Mouse (Mus musculus) activated CD4-positive, CD25-positive, alpha-beta regulatory T cell, adult 9 weeks (primary cell): ENCODE data around the gene Ccdc8. TPM values are rescaled to one million over a fixed set of nuclear protein-coding genes. Genes with fewer than 3 reads are reported as not detected.

Experiments
- polyA plus RNA-seq: library from polyadenylated mRNA; unstranded; fragments of 100-300 nt; shearing (Covaris generic); gene quantifications from one replicate; pipeline ENCODE4 v1.2.1, GENCODE M21; 2017

Ccdc8 gene
- not detected for polyA plus RNA-seq

DNA sequence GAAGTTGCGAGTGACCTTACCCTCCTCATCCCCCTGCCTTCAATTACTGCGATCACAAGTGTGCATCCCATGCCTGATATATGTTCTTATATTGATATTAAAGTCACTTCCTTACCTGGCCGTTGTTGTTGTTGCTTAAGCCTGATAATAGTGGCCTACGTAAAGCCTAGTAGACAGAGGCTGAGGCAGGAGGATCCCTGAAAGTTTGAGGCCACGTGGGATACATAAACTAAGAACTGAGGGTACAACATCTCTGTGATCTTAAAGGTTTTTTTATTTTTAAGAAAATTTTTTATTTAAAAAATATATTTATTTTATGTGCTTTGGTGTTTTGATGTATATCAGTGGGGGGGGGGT lies at the start of gene Ccdc8:
TSS of gene Ccdc8 (plus strand) at position 258 of the 357 bp plus-strand sequence.

DNA sequence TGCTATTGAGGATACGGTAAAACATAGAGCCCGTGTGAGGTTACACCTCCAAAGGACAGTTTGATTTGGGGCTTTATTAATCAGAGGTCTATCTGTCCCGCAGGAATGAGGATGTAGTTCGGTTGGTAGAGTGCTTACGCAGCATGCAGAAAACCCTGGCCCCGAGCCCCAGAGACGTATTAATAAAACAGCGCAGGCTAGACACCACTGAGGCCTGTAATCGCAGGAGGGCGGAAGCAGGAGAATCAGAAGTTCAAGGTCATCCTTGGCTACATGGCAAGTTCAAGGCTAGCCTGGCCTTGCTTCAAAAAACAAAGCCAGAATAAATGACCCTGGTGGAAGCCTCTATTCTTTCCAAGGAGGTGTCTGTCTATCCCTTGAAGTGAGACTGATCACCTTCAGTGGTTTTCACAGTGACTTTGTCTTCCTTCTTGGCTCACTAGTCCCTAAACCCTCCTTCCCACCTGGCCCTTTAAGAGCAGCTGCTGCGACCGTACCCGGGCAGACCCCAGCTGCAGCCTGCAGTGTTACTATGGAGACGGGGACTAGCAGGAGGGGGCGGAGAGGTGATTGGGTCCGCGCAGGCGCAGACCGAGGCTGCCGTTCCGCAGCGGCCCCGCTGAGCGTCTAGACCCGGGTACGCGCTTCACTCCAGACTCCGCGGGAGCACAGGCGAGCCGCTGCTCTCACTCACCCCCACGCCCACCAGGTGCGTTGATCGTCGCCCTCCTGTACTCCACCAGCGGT lies 48.3 kb upstream of the Ccdc8 start, which contains the start of gene Pnmal2:
TSS of gene Pnmal2 (plus strand) at position 622 of the 747 bp plus-strand sequence.

DNA sequence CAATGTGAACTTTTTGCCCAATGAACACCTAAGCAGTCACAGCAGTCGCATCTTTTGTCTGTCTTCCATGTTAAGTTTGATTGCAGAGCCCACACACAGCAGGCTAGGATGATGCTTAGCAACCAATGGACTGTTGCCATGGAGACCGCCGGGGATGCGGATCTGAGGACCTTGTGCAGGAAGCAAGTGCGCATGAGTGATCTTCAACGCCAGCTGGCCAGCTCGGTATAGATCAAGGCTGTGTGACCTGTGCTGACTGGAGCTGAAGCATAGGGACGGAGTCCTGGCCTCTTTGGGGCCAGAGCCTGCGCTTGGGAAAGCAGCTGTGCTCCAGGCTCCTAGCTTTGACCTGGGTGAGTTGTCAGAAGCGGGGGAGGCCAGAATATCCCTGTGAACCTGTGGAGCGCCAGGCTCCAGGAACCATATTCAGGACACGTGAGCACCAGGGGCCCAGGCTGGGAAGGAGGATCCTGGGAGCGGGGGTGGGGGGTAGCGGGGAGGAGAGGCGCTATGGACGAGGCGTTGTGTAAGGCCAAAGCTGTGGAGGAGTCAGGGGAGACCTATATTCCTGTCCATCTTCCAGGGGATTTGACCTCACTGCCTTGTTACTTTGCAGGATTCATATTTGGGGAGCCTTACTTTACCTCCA lies 32.8 kb upstream of the Ccdc8 start, which contains the start of gene Pnmal1:
TSS of gene Pnmal1 (plus strand) at position 141 of the 649 bp plus-strand sequence.

DNA sequence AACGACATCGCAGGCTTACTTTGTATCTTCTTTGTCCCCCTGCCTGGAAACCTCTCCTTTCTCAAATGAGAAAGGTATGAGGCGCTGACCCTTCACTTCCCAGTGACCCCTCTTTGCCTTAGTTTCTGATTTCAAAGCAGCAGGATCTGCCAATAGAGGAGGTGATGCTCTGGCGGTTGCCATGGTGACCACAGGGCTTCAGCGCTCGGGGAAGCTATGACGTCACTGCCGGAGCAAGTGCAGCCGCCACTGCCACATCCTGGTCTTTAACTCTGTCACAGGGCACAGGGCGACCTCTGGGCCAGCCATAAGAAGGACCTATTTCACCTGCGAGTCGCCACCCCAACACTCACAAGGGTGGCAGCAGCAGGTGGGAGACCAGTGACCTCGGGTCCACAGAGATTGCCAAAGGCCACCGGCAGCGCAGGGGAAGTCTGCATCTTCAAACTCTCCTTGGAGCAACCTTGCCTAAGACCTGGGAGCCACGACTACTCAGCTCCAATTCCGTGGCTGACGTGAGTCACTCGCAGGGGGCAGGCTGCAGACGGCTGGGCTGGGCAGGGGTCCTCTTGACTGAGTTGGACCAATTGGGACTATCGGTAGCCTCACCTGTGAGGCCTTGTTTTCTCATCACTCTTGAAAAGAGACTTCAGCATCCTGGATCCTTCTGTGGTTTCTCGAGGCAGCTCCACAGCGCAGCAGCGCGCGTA lies 9.5 kb upstream of the Ccdc8 start, which contains the start of gene Gm42372:
TSS of gene Gm42372 (plus strand) at position 228 of the 710 bp plus-strand sequence.

DNA sequence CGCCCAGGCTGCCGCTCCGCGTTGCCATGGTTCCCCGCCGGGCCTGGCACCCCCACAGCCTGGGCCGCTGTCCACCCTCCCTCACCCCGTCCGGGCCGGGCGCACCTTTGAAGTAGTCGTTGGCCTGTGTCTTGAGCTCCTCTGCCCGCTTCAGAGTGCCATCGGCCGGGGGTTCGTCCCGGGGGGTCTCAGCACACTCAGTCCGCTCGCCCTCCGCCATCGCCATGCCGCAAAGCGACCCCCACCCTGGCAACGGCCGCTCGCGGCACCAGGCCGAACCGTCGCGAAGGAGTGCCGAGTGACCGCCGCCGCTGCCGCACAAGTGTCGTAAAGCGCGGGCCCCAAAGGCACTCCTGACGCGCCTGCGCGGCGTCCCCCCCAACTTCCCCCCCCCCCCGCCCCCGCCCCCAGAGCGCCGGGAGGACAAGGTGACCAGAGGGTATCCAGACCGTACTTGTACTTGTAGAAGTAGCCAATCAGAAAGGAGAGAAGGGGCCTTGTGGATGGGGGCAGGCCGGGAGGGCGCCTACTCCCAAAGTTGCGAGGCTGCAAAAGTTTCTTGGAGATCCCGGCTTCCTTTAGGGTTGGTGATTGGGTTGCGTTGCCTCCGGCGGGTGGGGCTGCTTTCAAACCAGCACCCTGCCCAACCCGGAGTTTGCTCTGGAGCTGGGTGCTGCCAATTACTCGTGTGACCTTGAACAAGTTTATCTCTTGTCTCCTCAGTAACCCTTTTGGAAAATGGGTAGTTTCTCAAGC lies 35.3 kb downstream of the Ccdc8 start, which contains the start of gene Ppp5c:
TSS of gene Ppp5c (minus strand) at position 337 of the 756 bp plus-strand sequence.

Other genes starting within 250 kb of the Ccdc8 start
- 91.9 TPM for gene Slc1a5, start 211.4 kb upstream of the Ccdc8 start, polyA plus RNA-seq
- gene Strn4, start 176.8 kb upstream of the Ccdc8 start, polyA plus RNA-seq = 20.8 TPM
- 5.1 TPM for gene Fkrp, start 176.0 kb upstream of the Ccdc8 start, polyA plus RNA-seq
- gene Prkd2, start 149.8 kb upstream of the Ccdc8 start, polyA plus RNA-seq = 239 TPM
- not detected for gene Dact3, start 117.4 kb upstream of the Ccdc8 start, polyA plus RNA-seq
- gene Gng8, start 100.9 kb upstream of the Ccdc8 start, polyA plus RNA-seq = not detected
- gene Ptgir, start 86.2 kb upstream of the Ccdc8 start, polyA plus RNA-seq = 7.0 TPM
- 91.2 TPM for gene Calm3, start 68.6 kb upstream of the Ccdc8 start, polyA plus RNA-seq
- gene Pnmal2, start 48.0 kb upstream of the Ccdc8 start, polyA plus RNA-seq = not detected
- 0.06 TPM for gene Pnmal1, start 33.0 kb upstream of the Ccdc8 start, polyA plus RNA-seq
- gene Gm42372, start 9.6 kb upstream of the Ccdc8 start, polyA plus RNA-seq = 4.5 TPM
- 118 TPM for gene Ppp5c, start 35.2 kb downstream of the Ccdc8 start, polyA plus RNA-seq
- gene Hif3a, start 69.7 kb downstream of the Ccdc8 start, polyA plus RNA-seq = 1.4 TPM
- gene Psg16, start 81.3 kb downstream of the Ccdc8 start, polyA plus RNA-seq = 1.1 TPM
- not detected for gene Ceacam3, start 157.6 kb downstream of the Ccdc8 start, polyA plus RNA-seq
- gene Psg29, start 210.8 kb downstream of the Ccdc8 start, polyA plus RNA-seq = not detected